Mouse (Mus musculus): Measurements from ENCODE around the gene Krtap4-13. TPM values are rescaled to one million over a fixed set of nuclear protein-coding genes. Genes with fewer than 3 reads are reported as not detected.
"Not testable (repeated sequence)": the region's sequence is repeated elsewhere in the genome, so short reads cannot be mapped to it uniquely, and the experiment has no call there.

Krtap4-13 gene
- not detected for total RNA-seq (2021)

GRCm38 (mm10) chr11:99809792-99810191 lies at the start of gene Krtap4-13:
TSS of gene Krtap4-13 (minus strand) at chr11:99809892.
- not testable (repeated sequence) for DNase-seq

GRCm38 (mm10) chr11:99858761-99859160 lies 49.1 kb upstream of the Krtap4-13 start:
- DNase-seq = no peak

DNA sequence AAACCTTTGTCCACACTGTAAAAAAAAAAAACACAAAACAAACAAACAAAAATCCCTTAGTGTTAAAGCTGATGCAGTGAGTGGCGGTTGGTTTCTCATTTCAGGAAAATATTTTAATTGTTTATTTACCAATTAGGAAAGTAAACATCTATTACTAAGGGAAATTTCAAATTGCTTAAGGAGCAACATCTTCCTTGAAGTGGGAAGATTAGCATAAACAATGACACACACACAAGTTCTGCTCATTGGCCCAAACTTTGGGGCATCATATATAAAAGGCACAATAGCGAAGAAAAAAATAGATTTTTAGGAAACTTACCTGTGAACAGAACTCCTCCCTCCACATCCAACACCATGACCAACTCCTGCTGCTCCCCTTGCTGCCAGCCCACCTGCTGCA lies 47.9 kb upstream of the Krtap4-13 start, which contains the start of gene Gm11568:
Gm11568 (plus strand) TSS at position 301 of the 400 bp plus-strand sequence.
- DNase-seq = no peak

- DNase-seq = no peak
Measured at GRCm38 (mm10) chr11:99854121-99854520, 44.4 kb upstream of the Krtap4-13 start.

- DNase-seq = no peak
Measured at GRCm38 (mm10) chr11:99851508-99851907, 41.8 kb upstream of the Krtap4-13 start, which contains the start of gene Krtap4-16. TSS of gene Krtap4-16 (minus strand) at chr11:99851608.

GRCm38 (mm10) chr11:99846746-99847145 lies 37.1 kb upstream of the Krtap4-13 start:
- no peak for DNase-seq

GRCm38 (mm10) chr11:99842185-99842584 lies 32.5 kb upstream of the Krtap4-13 start:
- no peak for DNase-seq

- DNase-seq = no peak
Measured at GRCm38 (mm10) chr11:99837966-99838365, 28.3 kb upstream of the Krtap4-13 start, which contains the start of gene 2300003K06Rik. TSS of gene 2300003K06Rik (minus strand) at chr11:99838066.

GRCm38 (mm10) chr11:99815566-99815965 lies 5.9 kb upstream of the Krtap4-13 start, which contains the start of gene Gm11564:
TSS of gene Gm11564 (minus strand) at chr11:99815666.
- DNase-seq = not testable (repeated sequence)

DNA sequence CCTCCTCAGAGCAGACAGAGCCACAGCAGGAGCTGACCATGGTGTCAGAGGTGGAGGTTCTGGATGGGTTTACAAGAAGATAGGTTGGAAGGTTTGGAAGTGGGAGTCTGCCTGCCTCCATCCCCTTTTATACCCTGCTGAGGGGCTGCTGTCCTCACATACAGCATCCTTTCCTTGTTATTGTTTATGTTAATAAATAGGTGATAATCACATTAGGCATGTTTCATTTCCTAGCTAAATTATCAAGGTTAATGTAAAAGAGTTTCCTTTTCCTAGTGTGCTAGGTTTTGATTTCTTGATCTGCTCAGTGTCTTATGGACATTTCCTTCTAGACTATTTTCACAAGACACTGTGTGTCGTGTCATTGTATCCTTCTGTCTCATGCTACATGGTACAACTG lies 5.3 kb downstream of the Krtap4-13 start, which contains the start of gene Gm11554:
Gm11554 (minus strand) TSS at position 101 of the 400 bp plus-strand sequence.
- not testable (repeated sequence) for DNase-seq

GRCm38 (mm10) chr11:99798832-99799231 lies 10.9 kb downstream of the Krtap4-13 start, which contains the start of gene Gm11569:
TSS of gene Gm11569 (minus strand) at chr11:99798932.
- DNase-seq = not testable (repeated sequence)

DNA sequence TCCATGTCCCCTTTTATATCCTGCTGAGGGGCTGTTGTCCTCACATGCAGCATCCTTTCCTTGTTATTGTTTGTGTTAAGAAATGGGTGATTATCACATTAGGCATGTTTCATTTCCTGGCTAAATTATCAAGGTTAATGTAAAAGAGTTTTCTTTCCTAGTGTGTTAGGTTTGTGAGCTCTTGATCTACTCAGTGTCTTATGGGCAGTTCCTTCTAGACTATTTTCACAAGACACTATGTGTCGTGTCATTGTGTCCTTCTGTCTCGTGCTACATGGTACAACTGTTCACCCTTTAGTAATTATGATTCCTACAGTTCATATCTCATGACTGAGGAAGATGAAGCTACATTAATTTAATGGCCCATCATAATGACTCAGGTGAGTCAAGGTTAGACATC lies 16.3 kb downstream of the Krtap4-13 start, which contains the start of gene Gm11596:
Gm11596 (minus strand) TSS at position 101 of the 400 bp plus-strand sequence.
- DNase-seq = no peak

DNA sequence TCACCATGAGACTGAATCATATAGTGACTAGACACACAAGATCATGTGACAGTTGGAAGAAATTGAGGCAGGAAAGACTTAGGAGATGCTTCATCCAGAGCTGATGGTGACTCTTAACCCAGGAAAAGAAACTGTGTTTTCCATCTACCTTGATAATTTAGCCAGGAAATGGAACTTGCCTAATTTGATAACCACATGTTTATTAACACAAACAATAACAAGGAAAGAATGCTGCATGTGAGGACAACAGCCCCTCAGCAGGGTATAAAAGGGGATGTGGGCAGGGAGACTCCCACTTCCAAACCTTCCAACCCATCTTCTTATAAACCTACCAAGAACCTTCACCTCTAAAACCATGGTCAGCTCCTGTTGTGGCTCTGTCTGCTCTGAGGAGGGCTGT lies 24.8 kb downstream of the Krtap4-13 start, which contains the start of gene Krtap4-9:
Krtap4-9 (plus strand) TSS at position 301 of the 400 bp plus-strand sequence.
- not testable (repeated sequence) for DNase-seq

GRCm38 (mm10) chr11:99780604-99781003 lies 29.1 kb downstream of the Krtap4-13 start, which contains the start of gene Krtap4-8:
TSS of gene Krtap4-8 (minus strand) at chr11:99780704.
- no peak for DNase-seq

- no peak for DNase-seq
Measured at GRCm38 (mm10) chr11:99778401-99778800, 31.3 kb downstream of the Krtap4-13 start.

- DNase-seq = not testable (repeated sequence)
Measured at GRCm38 (mm10) chr11:99772813-99773212, 36.9 kb downstream of the Krtap4-13 start, which contains the start of gene Gm11595. TSS of gene Gm11595 (minus strand) at chr11:99772913.

- DNase-seq = no peak
Measured at GRCm38 (mm10) chr11:99768410-99768809, 41.3 kb downstream of the Krtap4-13 start.

Other genes starting within 250 kb of the Krtap4-13 start
- not detected for gene Krtap3-1, start 243.3 kb downstream of the Krtap4-13 start, total RNA-seq (2021)
- not detected for gene Krtap1-5, start 228.9 kb downstream of the Krtap4-13 start, total RNA-seq (2021)
- not detected for gene Krtap1-4, start 226.2 kb downstream of the Krtap4-13 start, total RNA-seq (2021)
- gene Krtap1-3, start 218.6 kb downstream of the Krtap4-13 start, total RNA-seq (2021) = not detected
- not detected for gene Krtap9-3, start 211.8 kb downstream of the Krtap4-13 start, total RNA-seq (2021)
- not detected for gene Gm11938, start 206.6 kb downstream of the Krtap4-13 start, total RNA-seq (2021)
- not detected for gene Gm11937, start 199.7 kb downstream of the Krtap4-13 start, total RNA-seq (2021)
- not detected for gene Krtap2-4, start 195.0 kb downstream of the Krtap4-13 start, total RNA-seq (2021)
- gene Gm11562, start 189.5 kb downstream of the Krtap4-13 start, total RNA-seq (2021) = not detected
- gene Krtap4-1, start 181.7 kb downstream of the Krtap4-13 start, total RNA-seq (2021) = not detected
- gene Krtap4-2, start 174.8 kb downstream of the Krtap4-13 start, total RNA-seq (2021) = not detected
- gene Krtap4-7, start 165.8 kb downstream of the Krtap4-13 start, total RNA-seq (2021) = not detected
- gene Gm11555, start 159.7 kb downstream of the Krtap4-13 start, total RNA-seq (2021) = not detected
- not detected for gene Gm11563, start 150.9 kb downstream of the Krtap4-13 start, total RNA-seq (2021)
- not detected for gene Krtap4-6, start 143.9 kb downstream of the Krtap4-13 start, total RNA-seq (2021)
- not detected for gene Gm14190, start 119.2 kb downstream of the Krtap4-13 start, total RNA-seq (2021)
- not detected for gene Gm14180, start 75.6 kb downstream of the Krtap4-13 start, total RNA-seq (2021)
- gene Gm11595, start 37.0 kb downstream of the Krtap4-13 start, total RNA-seq (2021) = not detected
- not detected for gene Krtap4-8, start 29.2 kb downstream of the Krtap4-13 start, total RNA-seq (2021)
- gene Krtap4-9, start 24.7 kb downstream of the Krtap4-13 start, total RNA-seq (2021) = not detected
- not detected for gene Gm11596, start 16.4 kb downstream of the Krtap4-13 start, total RNA-seq (2021)
- not detected for gene Gm11569, start 11.0 kb downstream of the Krtap4-13 start, total RNA-seq (2021)
- not detected for gene Gm11554, start 5.4 kb downstream of the Krtap4-13 start, total RNA-seq (2021)
- gene Gm11564, start 5.8 kb upstream of the Krtap4-13 start, total RNA-seq (2021) = not detected
- gene 2300003K06Rik, start 28.2 kb upstream of the Krtap4-13 start, total RNA-seq (2021) = not detected
- gene Krtap4-16, start 41.7 kb upstream of the Krtap4-13 start, total RNA-seq (2021) = not detected
- gene Gm11568, start 48.0 kb upstream of the Krtap4-13 start, total RNA-seq (2021) = not detected
- gene Gm11559, start 54.6 kb upstream of the Krtap4-13 start, total RNA-seq (2021) = not detected
- not detected for gene Krtap9-1, start 63.5 kb upstream of the Krtap4-13 start, total RNA-seq (2021)
- gene Gm11567, start 69.3 kb upstream of the Krtap4-13 start, total RNA-seq (2021) = not detected
- gene Krtap31-1, start 98.0 kb upstream of the Krtap4-13 start, total RNA-seq (2021) = not detected
- gene Gm11565, start 104.9 kb upstream of the Krtap4-13 start, total RNA-seq (2021) = not detected
- not detected for gene Krtap31-2, start 126.4 kb upstream of the Krtap4-13 start, total RNA-seq (2021)
- gene Krtap9-5, start 138.6 kb upstream of the Krtap4-13 start, total RNA-seq (2021) = not detected
- not detected for gene Krtap29-1, start 169.2 kb upstream of the Krtap4-13 start, total RNA-seq (2021)
- gene Krtap16-1, start 176.7 kb upstream of the Krtap4-13 start, total RNA-seq (2021) = not detected
- not detected for gene Krtap17-1, start 184.1 kb upstream of the Krtap4-13 start, total RNA-seq (2021)
- gene Krt33a, start 206.3 kb upstream of the Krtap4-13 start, total RNA-seq (2021) = not detected
- gene Krt33b, start 220.0 kb upstream of the Krtap4-13 start, total RNA-seq (2021) = not detected
- gene Krt34, start 231.7 kb upstream of the Krtap4-13 start, total RNA-seq (2021) = not detected
- not detected for gene Krt31, start 240.7 kb upstream of the Krtap4-13 start, total RNA-seq (2021)

Data from layer of hippocampus, postnatal 36 days (tissue).